Mouse (Mus musculus) CH12.LX (cell line): ENCODE results near the gene Ctbp2. TPM values are rescaled to one million over a fixed set of nuclear protein-coding genes. Genes with fewer than 3 reads are reported as not detected.

Source experiments
- DNase-seq: peaks from one replicate; pipeline ENCODE4 v3.0.0-alpha.2; 2013; ENCODE audit errors: extremely low read depth
- H3K27ac ChIP-seq: 2 replicates; pipeline ENCODE4 v1.5.1; 2012; ENCODE audit warnings: low read depth, mild to moderate bottlenecking, control low read depth, moderate library complexity; ENCODE audit not compliant: insufficient read depth
- H3K27me3 ChIP-seq: replicated peaks from 2 replicates; pipeline ENCODE3; 2012; ENCODE audit warnings: inconsistent platforms
- H3K36me3 ChIP-seq, 2 experiments: replicated peaks in 1 of 2; 2 replicates each; pipeline versions ENCODE3 to v1.6.1; 2012; ENCODE audit warnings: inconsistent platforms in 1 of 2, low read length in 1 of 2, mild to moderate bottlenecking in 1 of 2, mixed read lengths in 1 of 2, moderate library complexity in 1 of 2; ENCODE audit not compliant: control insufficient read depth in 1 of 2, insufficient read depth in 1 of 2
- H3K4me1 ChIP-seq, 2 experiments: 2 replicates each; pipeline ENCODE4 v1.6.1; 2012; ENCODE audit warnings: inconsistent platforms in 1 of 2, moderate library complexity in 1 of 2; ENCODE audit not compliant: insufficient read depth in 2 of 2, control insufficient read depth in 1 of 2
- H3K4me2 ChIP-seq: 2 replicates; pipeline ENCODE4 v1.6.1; 2012; ENCODE audit warnings: low read depth, mild to moderate bottlenecking, control low read depth; ENCODE audit not compliant: poor library complexity, insufficient read depth, severe bottlenecking
- H3K4me3 ChIP-seq, 3 experiments: fragments of 150-350 bp in 1 of 3; sonication (generic) in 1 of 3; replicated peaks in 1 of 3; 2 replicates each; pipeline versions ENCODE3 to v1.5.1; 2011 to 2012; ENCODE audit warnings: low read depth in 2 of 3, low read length in 2 of 3, mild to moderate bottlenecking in 2 of 3, moderate library complexity in 2 of 3, control low read depth in 1 of 3, improper control_type of control experiment in 1 of 3, inconsistent platforms in 1 of 3, mixed read lengths in 1 of 3; ENCODE audit not compliant: poor library complexity in 1 of 3
- H3K79me2 ChIP-seq: replicated peaks from 2 replicates; pipeline ENCODE4 v1.6.1; 2012; ENCODE audit warnings: mild to moderate bottlenecking, moderate library complexity; ENCODE audit not compliant: control insufficient read depth, poor library complexity, insufficient read depth, severe bottlenecking; ENCODE audit errors: extremely low read depth
- H3K9ac ChIP-seq: 2 replicates; pipeline ENCODE4 v1.6.1; 2012; ENCODE audit warnings: low read depth, mild to moderate bottlenecking, control low read depth, moderate library complexity; ENCODE audit not compliant: insufficient read depth
- H3K9me3 ChIP-seq: replicated peaks from 2 replicates; pipeline ENCODE3; 2012; ENCODE audit warnings: low read length, inconsistent platforms, mixed read lengths
- BHLHE40 ChIP-seq: IDR thresholded peaks from 2 replicates; pipeline ENCODE4 v1.6.1; 2011; ENCODE audit warnings: mild to moderate bottlenecking, low read depth, low read length, improper control_type of control experiment
- HCFC1 ChIP-seq: IDR thresholded peaks from 2 replicates; pipeline ENCODE4 v1.6.1; 2012; ENCODE audit warnings: low read depth, mild to moderate bottlenecking, inconsistent platforms, low read length, improper control_type of control experiment
- IRF4 ChIP-seq: IDR thresholded peaks from 2 replicates; pipeline ENCODE4 v1.6.1; 2014; ENCODE audit warnings: low read depth, mild to moderate bottlenecking, inconsistent platforms, low read length, improper control_type of control experiment
- JUN ChIP-seq: IDR thresholded peaks from 2 replicates; pipeline ENCODE4 v1.6.1; 2011; ENCODE audit warnings: low read depth, mild to moderate bottlenecking, low read length, improper control_type of control experiment, moderate library complexity; ENCODE audit not compliant: insufficient read depth
- JUND ChIP-seq: conservative IDR thresholded peaks from 2 replicates; pipeline ENCODE4 v1.6.1; 2011; ENCODE audit warnings: low read depth, low read length, improper control_type of control experiment
- KAT2A ChIP-seq: IDR thresholded peaks from 2 replicates; pipeline ENCODE4 v1.6.1; 2012; ENCODE audit warnings: low read length, improper control_type of control experiment, inconsistent platforms; ENCODE audit not compliant: insufficient replicate concordance
- MAZ ChIP-seq: IDR thresholded peaks from 2 replicates; pipeline ENCODE4 v1.6.1; 2012; ENCODE audit warnings: low read depth, mild to moderate bottlenecking, inconsistent platforms, low read length, improper control_type of control experiment, moderate library complexity
- MYC ChIP-seq: IDR thresholded peaks from 2 replicates; pipeline ENCODE4 v1.6.1; 2011; ENCODE audit warnings: low read depth, mild to moderate bottlenecking, improper control_type of control experiment, low read length
- NRF1 ChIP-seq: IDR thresholded peaks from 2 replicates; pipeline ENCODE4 v1.6.1; 2014; ENCODE audit warnings: low read depth, mild to moderate bottlenecking, inconsistent platforms, low read length, improper control_type of control experiment, moderate library complexity
- POLR2A ChIP-seq: IDR thresholded peaks from 2 replicates; pipeline ENCODE4 v1.6.1; 2011; ENCODE audit warnings: low read depth, mild to moderate bottlenecking, improper control_type of control experiment, low read length
- POLR2AphosphoS2 ChIP-seq: IDR thresholded peaks from 2 replicates; pipeline ENCODE4 v1.6.1; 2011; ENCODE audit warnings: low read depth, low read length, improper control_type of control experiment
- RAD21 ChIP-seq: IDR thresholded peaks from 2 replicates; pipeline ENCODE4 v1.6.1; 2011; ENCODE audit warnings: low read depth, mild to moderate bottlenecking, low read length, improper control_type of control experiment, moderate library complexity
- SMC3 ChIP-seq: IDR thresholded peaks from 2 replicates; pipeline ENCODE4 v1.6.1; 2011; ENCODE audit warnings: low read depth, low read length, improper control_type of control experiment
- TBP ChIP-seq: conservative IDR thresholded peaks from 2 replicates; pipeline ENCODE4 v1.6.1; 2011; ENCODE audit warnings: low read depth, low read length, improper control_type of control experiment
- TCF12 ChIP-seq: IDR thresholded peaks from 2 replicates; pipeline ENCODE4 v1.6.1; 2014; ENCODE audit warnings: low read depth, mild to moderate bottlenecking, inconsistent platforms, low read length, improper control_type of control experiment
- ZNF384 ChIP-seq: IDR thresholded peaks from 2 replicates; pipeline ENCODE4 v1.6.1; 2012; ENCODE audit warnings: low read depth, low read length, improper control_type of control experiment, inconsistent platforms
- dilution Hi-C: fragments of 300-500 bp; cut with MboI; formaldehyde crosslinking; loops from 2 replicates; pipeline ENCODE4 v1.14.3; 2020; ENCODE audit warnings: low sequenced_read_pairs; ENCODE audit not compliant: extremely low pct_unique_long_range_greater_than_20kb, extremely low pct_ligation_motif_present
- in situ Hi-C: fragments of 300-500 bp; cut with MboI; formaldehyde crosslinking; loops from 3 replicates; pipeline ENCODE4 v1.14.3; 2019; ENCODE audit warnings: low sequenced_read_pairs, low pct_ligation_motif_present, low pct_unique_long_range_greater_than_20kb, mixed read lengths
- polyA plus RNA-seq: library from polyadenylated mRNA; unstranded; fragments of >175 nt; gene quantifications from 2 replicates; pipeline ENCODE4 v1.2.1, GENCODE M21; 2012; ENCODE audit warnings: low read depth; ENCODE audit not compliant: insufficient read length
- total RNA-seq, 2 experiments: library from RNA; depleted of rRNA; stranded (reverse); fragments of 300-350 nt in 1 of 2; fragments of >200 nt in 1 of 2; gene quantifications; 2 replicates each; pipeline ENCODE4 v1.2.3; 2012 to 2014

Gene Ctbp2
- total and polyA plus RNA-seq, 3 experiments: 0.59 to 1.1 (median 0.68) TPM

DNA sequence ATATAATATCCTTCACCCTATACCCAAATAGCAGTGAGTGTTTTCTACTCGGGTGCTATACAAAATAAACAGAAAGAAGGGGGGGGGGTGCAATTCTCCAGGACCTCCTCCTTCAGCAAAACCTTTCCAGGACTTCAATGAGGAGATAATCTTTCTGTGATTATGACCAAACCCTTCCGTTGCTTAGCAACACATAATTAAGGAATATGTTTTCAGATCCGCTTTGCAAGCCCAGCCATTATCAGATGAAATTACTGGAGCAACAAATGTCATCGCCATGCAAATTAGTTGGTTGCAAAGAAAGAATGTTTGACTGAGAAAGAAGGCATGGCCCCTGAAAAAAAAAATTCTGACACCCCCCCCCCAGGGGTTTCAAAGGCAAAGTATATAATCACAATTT is 112.5 kb downstream of the Ctbp2 start:
- H3K4me1 ChIP-seq: peaks cover 3 to 5% of the 10 kb centered on the region in 2 experiments; a peak in 1 of 4 replicates
- dilution Hi-C loops: no loop called here

DNA sequence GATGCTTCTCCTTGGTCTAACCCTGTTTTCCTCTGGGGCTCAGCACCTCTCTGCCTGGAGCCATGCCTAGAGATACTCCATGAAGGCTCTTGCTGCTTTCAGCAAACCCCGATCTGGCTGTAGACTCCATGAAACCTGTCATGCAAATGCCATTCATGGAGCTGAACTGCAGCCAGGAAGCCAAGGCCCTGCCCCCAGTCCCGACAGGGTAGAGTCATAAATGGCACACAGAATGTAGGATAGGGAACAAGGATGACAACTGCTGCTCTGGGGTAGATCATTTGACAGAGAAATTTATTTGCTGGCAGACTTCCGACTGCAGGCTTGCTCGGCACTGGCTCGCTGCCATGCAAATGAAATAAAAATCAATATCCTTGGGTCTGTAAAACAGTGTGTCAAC is 113.0 kb downstream of the Ctbp2 start:
- Histone ChIP-seq H3K4me2 (no peak overlapping the region), H3K36me3 (no peaks in the 10 kb centered on the region), H3K4me3 (no peak overlapping the region), H3K27me3 (peaks cover 51% of the 10 kb centered on the region), H3K9ac (no peak overlapping the region), H3K27ac (no peak overlapping the region), H3K4me1 (peaks cover 3 to 7% of the 10 kb centered on the region in 2 experiments; a peak in 2 of 4 replicates), H3K79me2 (no peaks in the 10 kb centered on the region), H3K9me3 (no peaks in the 10 kb centered on the region)
- dilution Hi-C loops (no loop called here), in situ Hi-C loops (no loop called here)
- DNase-seq: no peak
- TF ChIP-seq IRF4: no peak
- TF ChIP-seq RAD21: no peak
- no peak for TF ChIP-seq MAZ
- TF ChIP-seq SMC3: no peak
- TF ChIP-seq NRF1: no peak
- TF ChIP-seq JUND: no peak
- no peak for TF ChIP-seq TCF12
- TF ChIP-seq POLR2A: no peak
- no peak for TF ChIP-seq HCFC1
- no peak for TF ChIP-seq BHLHE40
- no peak for TF ChIP-seq ZNF384

More for the DNA sequence above, 112.5 kb downstream of the Ctbp2 start:
- no peaks in the 10 kb centered on the region for H3K79me2 ChIP-seq
- no peak overlapping the region for H3K9ac ChIP-seq
- no peak overlapping the region for H3K27ac ChIP-seq
- DNase-seq: no peak
- TF ChIP-seq JUND: no peak
- no peak for TF ChIP-seq JUN
- no peak for TF ChIP-seq MYC
- TF ChIP-seq POLR2AphosphoS2: no peak
- no peak for TF ChIP-seq KAT2A
- TF ChIP-seq TBP: no peak
- TF ChIP-seq POLR2A: no peak
- no peak for TF ChIP-seq RAD21
- TF ChIP-seq, all 38 proteins: peak for 0
- H3K9me3 ChIP-seq: no peaks in the 10 kb centered on the region
- peaks cover 55% of the 10 kb centered on the region for H3K27me3 ChIP-seq
- in situ Hi-C loops: no loop called here
- H3K4me2 ChIP-seq: no peak overlapping the region
- H3K4me3 ChIP-seq: no peak overlapping the region
- H3K36me3 ChIP-seq: no peaks in the 10 kb centered on the region
